Mouse (Mus musculus) cerebellum, adult 2 months (tissue): ENCODE measurements around the gene Wfdc8.
A peak's percentile ranks its signal among the peaks of the same experiment; 100 is the strongest.

Experiments used
- CTCF ChIP-seq: fragments of 200-500 bp; IDR thresholded peaks from 2 replicates; pipeline ENCODE4 v1.5.1; 2011; ENCODE audit warnings: low read depth, mild to moderate bottlenecking, control low read depth, low read length, moderate library complexity, borderline replicate concordance; ENCODE audit not compliant: insufficient read depth
- POLR2A ChIP-seq: fragments of 200-500 bp; IDR thresholded peaks from 2 replicates; pipeline ENCODE4 v1.6.1; 2011; ENCODE audit warnings: low read length, control low read depth, borderline replicate concordance; ENCODE audit not compliant: insufficient read depth

DNA sequence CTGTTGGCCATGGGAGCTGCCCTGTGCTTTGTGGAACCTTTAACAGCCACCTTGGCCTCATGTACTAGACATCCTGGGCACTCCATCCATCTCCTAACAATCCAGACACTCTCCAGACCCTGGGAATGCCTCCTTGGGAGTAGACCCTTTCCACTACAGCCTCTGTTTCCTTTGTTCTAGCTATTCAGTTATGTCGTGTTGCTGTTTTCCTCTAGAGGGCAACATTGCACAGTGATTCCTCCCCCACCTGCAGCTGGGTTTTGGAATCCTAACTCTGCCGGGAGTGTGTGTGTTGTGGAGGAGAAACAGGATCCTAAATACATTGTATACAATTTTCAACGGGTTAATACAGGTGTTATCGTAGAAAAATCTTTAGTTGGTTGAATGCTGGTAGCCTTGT lies 21.4 kb downstream of the Wfdc8 start:
- TF ChIP-seq CTCF (peak; percentile 60; the same call in 1 of the 2 replicates), POLR2A (no peak)
